Comparison of ENCODE assay signal across 8 mouse cellular contexts in the genomic region with DNA sequence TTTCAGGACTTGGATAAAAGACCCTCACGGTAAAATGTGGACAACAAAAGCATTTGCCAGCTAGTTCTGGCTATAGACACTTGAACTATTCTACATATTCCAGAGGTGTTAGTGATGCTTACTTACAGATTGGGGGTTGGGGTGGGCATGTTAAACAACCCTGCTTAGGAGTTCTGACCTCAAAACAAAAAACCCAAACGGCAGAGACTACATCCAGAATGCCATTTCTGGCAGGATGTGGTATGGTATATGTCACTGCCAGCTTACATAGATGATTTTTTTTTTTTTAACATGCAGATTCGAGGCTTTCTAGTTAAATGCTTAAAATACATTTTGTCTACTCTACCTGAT. TPM values are rescaled to one million over a fixed set of nuclear protein-coding genes. Genes with fewer than 3 reads are reported as not detected.
DNase-seq lines count a peak whose midpoint lies in the region; ATAC-seq and TF ChIP-seq lines count a peak whose summit lies in the region.

No protein-coding gene starts in this region.

- 4% methylated on average over 3 of the region's 3 CpGs for WGBS in lung, postnatal 0 days

- no peak for TF ChIP-seq EP300 in lung, postnatal 0 days (IDR thresholded peaks at IDR 0.05)

- H3K27ac ChIP-seq in lung, postnatal 0 days (ENCODE audit: low read length), result no peak overlapping the region
- no peak overlapping the region for H3K27ac ChIP-seq in cortical plate, adult 2 months (ENCODE audit: insufficient read depth, low read length)

- no peaks in the 10 kb centered on the region for H3K36me3 ChIP-seq in lung, postnatal 0 days (ENCODE audit: insufficient read depth, low read length)

- 0 out of 2 replicates have a peak, but pooled peaks cover 3% of the 10 kb centered on the region for H3K4me1 ChIP-seq in lung, postnatal 0 days (ENCODE audit: insufficient read depth, low read depth, low read length)
- H3K4me1 ChIP-seq in cortical plate, adult 2 months (ENCODE audit: control insufficient read depth, insufficient read depth, low read length), result peaks cover 2% of the 10 kb centered on the region; the same call in 1 of the 2 replicates

- H3K4me3 ChIP-seq in lung, postnatal 0 days (ENCODE audit: low read depth, low read length), result peak overlapping the region; percentile 81
- peak overlapping the region; percentile 82 for H3K4me3 ChIP-seq in cortical plate, adult 2 months (ENCODE audit: insufficient read depth, low read length)

- intact Hi-C loops in left cerebral cortex, postnatal 36 days (cut with DNase I), result loop anchor here (2.0 to 10.0 kb wide), 2 partner anchors 69 to 153 kb away; a partner anchor contains a TSS

- peak overlapping the region; percentile 99; the same call in 1 of the 2 replicates for H3K9ac ChIP-seq in lung, postnatal 0 days (replicated peaks; ENCODE audit: low read depth)

- TF ChIP-seq POLR2A in cortical plate, adult 2 months (IDR thresholded peaks at IDR 0.05; ENCODE audit: extremely low read depth, insufficient read depth, low read length), result no peak

- no peaks in the 10 kb centered on the region for H3K9me3 ChIP-seq in lung, postnatal 0 days (ENCODE audit: low read length)

- H3K4me2 ChIP-seq in lung, postnatal 0 days (replicated peaks; ENCODE audit: low read depth, low read length), result peak overlapping the region; percentile 69

- H3K27me3 ChIP-seq in lung, postnatal 0 days (replicated peaks; ENCODE audit: insufficient read depth, low read length), result no peaks in the 10 kb centered on the region

- DNase-seq in lung, postnatal 0 days (ENCODE audit: low spot score), result no peak
- no peak for DNase-seq in lung, postnatal 10 days
- peak; percentile 20 for DNase-seq in hindlimb bud, embryonic 11.5 days (ENCODE audit: extremely low spot score, low read depth, low spot score)
- peak; percentile 85 for DNase-seq in naive thymus-derived CD4-positive, alpha-beta T cell, adult 2 months (ENCODE audit: low read depth)
- no peak for DNase-seq in left cerebral cortex, postnatal 36 days (ENCODE audit: low spot score in 2 of 2)
- DNase-seq in cerebellum, postnatal 36 days, result no peak
- no peak for DNase-seq in gastrocnemius, adult 18-20 months (ENCODE audit: low spot score)

- no peak for ATAC-seq in lung, postnatal 0 days

- TF ChIP-seq CTCF in lung, postnatal 0 days (IDR thresholded peaks at IDR 0.05), result no peak
- no peak for TF ChIP-seq CTCF in cortical plate, adult 2 months (IDR thresholded peaks at IDR 0.05; ENCODE audit: extremely low read depth, insufficient read depth, low read length)

RNA-seq across cellular contexts. Expression of a gene that starts 1.0 kb away (rescaled TPM):
- polyA plus RNA-seq in lung, postnatal 0 days (2015; fragmentation: Nextera tagmentation; extraction: Ambion mirVana), result 7.4 and 8.6 TPM in 2 replicates
- 44.0 and 46.7 TPM in 2 replicates for polyA plus RNA-seq in cortical plate, adult 2 months (2012; rRNA removed)
- total RNA-seq in left cerebral cortex, postnatal 36 days (2021), result 10 to 100 TPM; 55.7 to 85.0 TPM
- total RNA-seq in gastrocnemius, adult 18-20 months (2021), result 10 to 100 TPM; 32.2 to 37.0 TPM

Comparison
In these comparisons a context has a peak if more than half of its experiments do, and no peak if none do; other contexts are left out.
1. DNase-seq: peak in hindlimb bud, embryonic 11.5 days (single experiment) and naive thymus-derived CD4-positive, alpha-beta T cell, adult 2 months (single experiment); none in lung, postnatal 0 days (single experiment), lung, postnatal 10 days (single experiment), left cerebral cortex, postnatal 36 days (0 of 2), cerebellum, postnatal 36 days (0 of 2) and gastrocnemius, adult 18-20 months (single experiment).